ENCODE assay signal across 20 mouse cellular contexts in the genomic region with DNA sequence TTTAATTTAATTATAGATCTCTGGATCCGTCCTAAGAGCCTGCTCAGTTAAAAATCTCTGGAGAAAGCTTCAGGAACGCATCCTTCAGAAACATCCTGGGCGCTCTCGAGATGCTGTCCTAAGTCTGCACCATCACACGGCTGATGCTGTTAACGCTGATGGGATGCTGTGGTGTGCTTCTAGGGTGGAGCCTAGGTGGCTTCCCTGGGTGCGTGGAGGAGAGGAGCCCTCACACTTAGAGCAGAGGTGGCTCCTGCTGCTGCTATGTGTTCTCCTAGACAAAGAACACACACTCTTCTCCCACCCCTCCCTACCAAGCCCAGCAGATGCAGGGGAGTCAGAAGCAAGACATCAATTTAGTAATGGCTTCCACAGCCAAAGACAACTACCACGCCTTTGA.
DNase-seq lines count a peak whose midpoint lies in the region; ATAC-seq and TF ChIP-seq lines count a peak whose summit lies in the region.
"Had no signal": no experiment of that assay in that cellular context is flagged by ENCODE, and none has a peak within 500 bp of the region (broad histone marks: within the 10 kb centered on the region; RNA-seq: fewer than 3 reads in every experiment).

No protein-coding gene starts in this region.

- H3K36me3 ChIP-seq in midbrain, postnatal 0 days (ENCODE audit: insufficient read depth, low read length): no peaks in the 10 kb centered on the region
- H3K36me3 ChIP-seq in midbrain, embryonic 14.5 days (ENCODE audit: control insufficient read depth, insufficient read depth, low read length): no peaks in the 10 kb centered on the region
- H3K36me3 ChIP-seq in embryonic facial prominence, embryonic 13.5 days: no peaks in the 10 kb centered on the region
- no peaks in the 10 kb centered on the region for H3K36me3 ChIP-seq in hindbrain, embryonic 16.5 days (ENCODE audit: control insufficient read depth, insufficient read depth, low read length)
- H3K36me3 ChIP-seq in neural tube, embryonic 14.5 days (ENCODE audit: control insufficient read depth, insufficient read depth, low read length): no peaks in the 10 kb centered on the region
- H3K36me3 ChIP-seq in forebrain, embryonic 14.5 days (ENCODE audit: control insufficient read depth, insufficient read depth, low read length): no peaks in the 10 kb centered on the region

- 72% methylated on average over 8 of the region's 8 CpGs for WGBS in midbrain, postnatal 0 days
- WGBS in midbrain, embryonic 14.5 days: 81% methylated on average over 8 of the region's 8 CpGs
- 61% methylated on average over 8 of the region's 8 CpGs for WGBS in embryonic facial prominence, embryonic 13.5 days
- WGBS in hindbrain, embryonic 16.5 days: 69% methylated on average over 8 of the region's 8 CpGs
- 69% methylated on average over 8 of the region's 8 CpGs for WGBS in neural tube, embryonic 14.5 days
- WGBS in forebrain, embryonic 14.5 days: 81% methylated on average over 8 of the region's 8 CpGs
- whole genome bisulfite sequencing in cerebellum, adult 2 months: 77% methylated on average over 8 of the region's 8 CpGs

- H3K4me3 ChIP-seq in midbrain, postnatal 0 days (ENCODE audit: low read depth, low read length): no peak overlapping the region
- no peak overlapping the region for H3K4me3 ChIP-seq in midbrain, embryonic 14.5 days (replicated peaks; ENCODE audit: low read depth, low read length)
- H3K4me3 ChIP-seq in embryonic facial prominence, embryonic 13.5 days: no peak overlapping the region
- no peak overlapping the region for H3K4me3 ChIP-seq in hindbrain, embryonic 16.5 days (ENCODE audit: low read length)
- H3K4me3 ChIP-seq in neural tube, embryonic 14.5 days (ENCODE audit: low read depth, low read length): no peak overlapping the region
- no peak overlapping the region for H3K4me3 ChIP-seq in forebrain, embryonic 14.5 days (ENCODE audit: low read depth, low read length)
- H3K4me3 ChIP-seq in cerebellum, adult 2 months (replicated peaks; ENCODE audit: insufficient read depth, low read depth, low read length): no peak overlapping the region

- no peak overlapping the region for H3K9ac ChIP-seq in midbrain, postnatal 0 days (replicated peaks; ENCODE audit: low read length, poor library complexity, severe bottlenecking)
- H3K9ac ChIP-seq in midbrain, embryonic 14.5 days (replicated peaks; ENCODE audit: low read length): no peak overlapping the region
- H3K9ac ChIP-seq in embryonic facial prominence, embryonic 13.5 days: no peak overlapping the region
- no peak overlapping the region for H3K9ac ChIP-seq in hindbrain, embryonic 16.5 days (ENCODE audit: low read depth, low read length)
- no peak overlapping the region for H3K9ac ChIP-seq in neural tube, embryonic 14.5 days (replicated peaks; ENCODE audit: low read depth, low read length)
- H3K9ac ChIP-seq in forebrain, embryonic 14.5 days (ENCODE audit: low read length): no peak overlapping the region

- no peak for DNase-seq in midbrain, postnatal 0 days (ENCODE audit: low spot score)
- DNase-seq in midbrain, embryonic 14.5 days: no peak
- DNase-seq in right cerebral cortex, adult 2 months (ENCODE audit: low spot score in 2 of 2): no peak
- DNase-seq in forebrain, embryonic 14.5 days (ENCODE audit: low spot score): no peak
- no peak for DNase-seq in cerebellum, adult 2 months
- DNase-seq: adrenal gland, adult 8-10 months; cerebellum, adult 11 months; heart, adult 11 months; heart, postnatal 36 days; layer of hippocampus, postnatal 36 days; lung, adult 18-20 months; lung, postnatal 14 days; right cerebral cortex, postnatal 14 days; thymus, adult 2 months had no signal

- no peak for TF ChIP-seq POLR2A in cerebellum, adult 2 months (IDR thresholded peaks at IDR 0.05; ENCODE audit: borderline replicate concordance, insufficient read depth, low read length)

- H3K4me2 ChIP-seq in midbrain, postnatal 0 days (ENCODE audit: low read depth, low read length, poor library complexity, severe bottlenecking): no peak overlapping the region
- H3K4me2 ChIP-seq in midbrain, embryonic 14.5 days (ENCODE audit: low read length): no peak overlapping the region
- H3K4me2 ChIP-seq in embryonic facial prominence, embryonic 13.5 days: peak overlapping the region; percentile 24
- no peak overlapping the region for H3K4me2 ChIP-seq in hindbrain, embryonic 16.5 days (ENCODE audit: low read length)
- H3K4me2 ChIP-seq in neural tube, embryonic 14.5 days (ENCODE audit: low read depth, low read length): no peak overlapping the region
- H3K4me2 ChIP-seq in forebrain, embryonic 14.5 days (ENCODE audit: low read length): no peak overlapping the region
- H3K4me2 ChIP-seq: liver, embryonic 11.5 days had no signal

- H3K9me3 ChIP-seq in midbrain, postnatal 0 days (ENCODE audit: low read length): no peaks in the 10 kb centered on the region
- no peaks in the 10 kb centered on the region for H3K9me3 ChIP-seq in midbrain, embryonic 14.5 days (ENCODE audit: control insufficient read depth, low read length)
- H3K9me3 ChIP-seq in embryonic facial prominence, embryonic 13.5 days: no peaks in the 10 kb centered on the region
- no peaks in the 10 kb centered on the region for H3K9me3 ChIP-seq in hindbrain, embryonic 16.5 days (ENCODE audit: control insufficient read depth, low read length)
- no peaks in the 10 kb centered on the region for H3K9me3 ChIP-seq in neural tube, embryonic 14.5 days (ENCODE audit: control insufficient read depth, low read length)
- no peaks in the 10 kb centered on the region for H3K9me3 ChIP-seq in forebrain, embryonic 14.5 days (replicated peaks; ENCODE audit: control insufficient read depth, low read length)

- no peaks in the 10 kb centered on the region for H3K4me1 ChIP-seq in midbrain, postnatal 0 days (ENCODE audit: insufficient read depth, low read length)
- no peaks in the 10 kb centered on the region for H3K4me1 ChIP-seq in midbrain, embryonic 14.5 days (ENCODE audit: control insufficient read depth, insufficient read depth, low read length)
- H3K4me1 ChIP-seq in embryonic facial prominence, embryonic 13.5 days: peaks cover 60% of the 10 kb centered on the region
- H3K4me1 ChIP-seq in hindbrain, embryonic 16.5 days (ENCODE audit: control insufficient read depth, insufficient read depth, low read depth, low read length): no peaks in the 10 kb centered on the region; the same call in 1 of the 2 replicates
- H3K4me1 ChIP-seq in neural tube, embryonic 14.5 days (ENCODE audit: control insufficient read depth, insufficient read depth, low read length): no peaks in the 10 kb centered on the region
- no peaks in the 10 kb centered on the region for H3K4me1 ChIP-seq in forebrain, embryonic 14.5 days (ENCODE audit: control insufficient read depth, insufficient read depth, low read length)
- peaks cover 12% of the 10 kb centered on the region for H3K4me1 ChIP-seq in cerebellum, adult 2 months (ENCODE audit: control insufficient read depth, insufficient read depth, low read length)

- no peak for ATAC-seq in midbrain, postnatal 0 days (ENCODE audit: low FRiP score)
- ATAC-seq in midbrain, embryonic 14.5 days (ENCODE audit: low FRiP score, low TSS enrichment): no peak
- no peak for ATAC-seq in embryonic facial prominence, embryonic 13.5 days (ENCODE audit: insufficient number of reproducible peaks, insufficient read depth, low FRiP score, low TSS enrichment, low read depth)
- ATAC-seq in hindbrain, embryonic 16.5 days: peak; percentile 57; the same call in 1 of the 2 replicates
- no peak for ATAC-seq in neural tube, embryonic 14.5 days (ENCODE audit: low read depth)
- ATAC-seq in forebrain, embryonic 14.5 days: no peak
- ATAC-seq: intestine, postnatal 0 days; midbrain, embryonic 16.5 days had no signal

- H3K27me3 ChIP-seq in midbrain, postnatal 0 days (ENCODE audit: insufficient read depth, low read length): no peaks in the 10 kb centered on the region
- no peaks in the 10 kb centered on the region for H3K27me3 ChIP-seq in midbrain, embryonic 14.5 days (ENCODE audit: control insufficient read depth, insufficient read depth, low read length)
- H3K27me3 ChIP-seq in embryonic facial prominence, embryonic 13.5 days: no peaks in the 10 kb centered on the region
- H3K27me3 ChIP-seq in hindbrain, embryonic 16.5 days (replicated peaks; ENCODE audit: control insufficient read depth, insufficient read depth, low read length): no peaks in the 10 kb centered on the region
- no peaks in the 10 kb centered on the region for H3K27me3 ChIP-seq in neural tube, embryonic 14.5 days (ENCODE audit: control insufficient read depth, insufficient read depth, low read length)
- no peaks in the 10 kb centered on the region for H3K27me3 ChIP-seq in forebrain, embryonic 14.5 days (replicated peaks; ENCODE audit: control insufficient read depth, insufficient read depth, low read length)
- no peaks in the 10 kb centered on the region for H3K27me3 ChIP-seq in cerebellum, adult 2 months (ENCODE audit: control insufficient read depth, insufficient read depth, low read length)

- TF ChIP-seq CTCF in midbrain, postnatal 0 days (IDR thresholded peaks at IDR 0.05): no peak
- TF ChIP-seq CTCF in cerebellum, adult 2 months (IDR thresholded peaks at IDR 0.05; ENCODE audit: borderline replicate concordance, insufficient read depth, low read depth, low read length): no peak

- H3K27ac ChIP-seq in midbrain, postnatal 0 days (ENCODE audit: low read depth, low read length): peak overlapping the region; percentile 43; the same call in 1 of the 2 replicates
- H3K27ac ChIP-seq in midbrain, embryonic 14.5 days (replicated peaks; ENCODE audit: low read depth, low read length): no peak overlapping the region
- H3K27ac ChIP-seq in embryonic facial prominence, embryonic 13.5 days: peak overlapping the region; percentile 87
- H3K27ac ChIP-seq in hindbrain, embryonic 16.5 days (ENCODE audit: low read depth, low read length): no peak overlapping the region
- 0 out of 2 replicates have a peak overlapping the region, but pooled peaks have one; percentile 24 for H3K27ac ChIP-seq in neural tube, embryonic 14.5 days (ENCODE audit: low read depth, low read length)
- no peak overlapping the region for H3K27ac ChIP-seq in forebrain, embryonic 14.5 days (ENCODE audit: low read depth, low read length)
- H3K27ac ChIP-seq in cerebellum, adult 2 months (ENCODE audit: insufficient read depth, low read length): no peak overlapping the region

Comparison
In these comparisons a context has a peak if more than half of its experiments do, and no peak if none do; other contexts are left out.
1. H3K27ac ChIP-seq: peak in midbrain, postnatal 0 days (single experiment), embryonic facial prominence, embryonic 13.5 days (single experiment) and neural tube, embryonic 14.5 days (single experiment); none in midbrain, embryonic 14.5 days (single experiment), hindbrain, embryonic 16.5 days (single experiment), forebrain, embryonic 14.5 days (single experiment) and cerebellum, adult 2 months (single experiment).